Mouse (Mus musculus) cerebellum, adult 2 months (tissue): ENCODE results near the gene Fgf18.

Experiments used
- CTCF ChIP-seq: fragments of 200-500 bp; IDR thresholded peaks from 2 replicates; pipeline ENCODE4 v1.5.1; 2011; ENCODE audit warnings: low read depth, mild to moderate bottlenecking, control low read depth, low read length, moderate library complexity, borderline replicate concordance; ENCODE audit not compliant: insufficient read depth
- POLR2A ChIP-seq: fragments of 200-500 bp; IDR thresholded peaks from 2 replicates; pipeline ENCODE4 v1.6.1; 2011; ENCODE audit warnings: low read length, control low read depth, borderline replicate concordance; ENCODE audit not compliant: insufficient read depth

- TF ChIP-seq CTCF, result no peak
- TF ChIP-seq POLR2A, result no peak
These were observed 75.8 kb downstream of the Fgf18 start for GRCm38 (mm10) chr11:33071358-33071922.
